Mouse (Mus musculus): Measurements from ENCODE around the gene Rnf150. TPM values are rescaled to one million over a fixed set of nuclear protein-coding genes. Genes with fewer than 3 reads are reported as not detected.

The Rnf150 gene
- polyA plus RNA-seq, 1 experiment from 2014 or later, result 2.8 TPM

DNA sequence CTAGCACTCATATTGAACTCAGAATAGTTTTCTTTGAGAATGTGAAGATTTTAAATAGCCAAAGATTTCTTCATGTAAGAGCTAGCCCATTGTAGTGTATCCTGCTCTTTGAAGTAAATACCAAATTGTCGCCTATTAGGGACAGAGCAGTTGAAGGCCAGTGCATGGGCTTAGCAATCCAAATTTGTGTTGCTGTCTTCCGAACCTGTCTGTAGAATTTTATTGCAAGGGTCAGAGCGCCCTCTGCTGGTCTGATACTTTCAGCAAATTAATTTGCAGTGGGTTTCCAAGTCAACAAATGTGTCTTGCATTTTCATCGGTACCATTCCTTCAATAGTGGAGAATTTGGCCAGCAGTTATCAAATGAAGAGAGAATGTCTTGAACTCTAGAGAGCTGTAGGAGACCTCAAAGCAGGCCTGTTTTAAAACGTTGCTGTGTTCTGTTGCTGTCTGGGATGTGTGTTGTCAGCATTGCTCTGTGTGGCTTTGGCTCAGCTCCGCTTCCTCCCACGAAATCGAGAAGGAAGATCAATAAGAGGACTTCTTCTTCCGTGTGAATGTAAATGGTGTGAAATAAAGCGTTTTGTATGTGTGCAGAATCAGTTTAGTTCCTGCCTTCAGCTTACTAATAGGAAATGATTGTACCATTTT, 226.3 kb downstream of the Rnf150 start:
- H3K4me1 ChIP-seq (ENCODE audit: control insufficient read depth, insufficient read depth, low read length), result no peaks in the 10 kb centered on the region
- no peak overlapping the region for H3K4me2 ChIP-seq (replicated peaks; ENCODE audit: low read depth, low read length)
- H3K27me3 ChIP-seq (ENCODE audit: control insufficient read depth, insufficient read depth, low read length), result no peaks in the 10 kb centered on the region
- H3K9me3 ChIP-seq (ENCODE audit: control insufficient read depth, low read depth, low read length), result no peaks in the 10 kb centered on the region
- no peak for ATAC-seq (ENCODE audit: insufficient number of reproducible peaks, insufficient read depth, low FRiP score, low read depth)
- H3K4me3 ChIP-seq (ENCODE audit: low read depth, low read length), result no peak overlapping the region
- no peak overlapping the region for H3K27ac ChIP-seq (ENCODE audit: low read length)
- 25% methylated on average over 10 of the region's 10 CpGs for WGBS
- no peaks in the 10 kb centered on the region for H3K36me3 ChIP-seq (ENCODE audit: control insufficient read depth, insufficient read depth, low read length)
- H3K9ac ChIP-seq (replicated peaks; ENCODE audit: low read depth, low read length), result no peak overlapping the region

DNA sequence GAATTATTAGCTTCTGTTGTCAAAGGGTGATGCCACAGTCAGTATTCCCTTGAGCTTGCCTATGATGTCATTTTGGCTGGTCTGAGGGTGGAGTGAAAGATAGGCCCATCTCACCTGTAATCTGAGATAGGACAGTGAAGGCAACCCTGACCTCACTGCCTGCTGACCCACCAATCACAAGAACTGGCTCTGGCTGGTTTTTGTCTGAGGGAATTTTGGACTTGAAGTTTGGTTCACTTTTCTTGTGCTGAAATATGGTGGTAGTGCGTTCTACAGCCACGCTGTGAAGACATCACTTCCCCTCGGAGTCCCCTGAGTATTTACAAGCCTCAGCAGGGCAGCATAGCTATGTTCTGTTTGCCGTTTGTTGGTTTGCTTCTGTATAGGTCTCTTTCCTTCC, 227.3 kb downstream of the Rnf150 start:
- Histone ChIP-seq H3K4me1 (ENCODE audit: control insufficient read depth, insufficient read depth, low read length) (no peaks in the 10 kb centered on the region), H3K4me2 (replicated peaks; ENCODE audit: low read depth, low read length) (no peak overlapping the region), H3K9ac (replicated peaks; ENCODE audit: low read depth, low read length) (no peak overlapping the region), H3K9me3 (ENCODE audit: control insufficient read depth, low read depth, low read length) (no peaks in the 10 kb centered on the region), H3K4me3 (ENCODE audit: low read depth, low read length) (no peak overlapping the region), H3K27ac (ENCODE audit: low read length) (no peak overlapping the region), H3K27me3 (ENCODE audit: control insufficient read depth, insufficient read depth, low read length) (no peaks in the 10 kb centered on the region), H3K36me3 (ENCODE audit: control insufficient read depth, insufficient read depth, low read length) (no peaks in the 10 kb centered on the region)
- WGBS, result 76% methylated on average over 4 of the region's 4 CpGs
- no peak for ATAC-seq (ENCODE audit: insufficient number of reproducible peaks, insufficient read depth, low FRiP score, low read depth)

DNA sequence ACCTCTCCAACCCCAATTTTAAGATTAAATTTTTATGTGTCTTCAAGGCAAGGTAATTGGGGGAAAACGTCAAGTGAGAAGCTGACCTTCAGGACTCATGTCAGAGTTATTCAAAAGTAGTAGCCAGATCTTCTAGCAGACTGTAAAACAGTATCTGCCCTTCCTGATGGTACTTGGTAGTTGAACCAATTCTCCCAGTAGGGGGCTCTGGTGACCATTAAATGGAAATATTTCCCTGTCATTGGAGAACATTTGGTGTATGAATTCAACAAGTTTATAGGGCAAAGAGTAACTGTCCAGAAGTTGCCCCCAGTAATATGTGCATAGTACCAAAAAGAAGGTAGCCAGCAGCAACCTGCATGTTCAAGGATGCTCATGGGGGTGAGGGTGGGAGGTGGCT, 236.9 kb downstream of the Rnf150 start:
- no peaks in the 10 kb centered on the region for H3K9me3 ChIP-seq (ENCODE audit: control insufficient read depth, low read depth, low read length)
- H3K27ac ChIP-seq (ENCODE audit: low read length), result no peak overlapping the region
- H3K4me1 ChIP-seq (ENCODE audit: control insufficient read depth, insufficient read depth, low read length), result no peaks in the 10 kb centered on the region
- no peak overlapping the region for H3K4me3 ChIP-seq (ENCODE audit: low read depth, low read length)
- no peak for ATAC-seq (ENCODE audit: insufficient number of reproducible peaks, insufficient read depth, low FRiP score, low read depth)
- no peak overlapping the region for H3K4me2 ChIP-seq (replicated peaks; ENCODE audit: low read depth, low read length)
- no peaks in the 10 kb centered on the region for H3K27me3 ChIP-seq (ENCODE audit: control insufficient read depth, insufficient read depth, low read length)
- H3K9ac ChIP-seq (replicated peaks; ENCODE audit: low read depth, low read length), result no peak overlapping the region
- WGBS, result 30% methylated on average over 1 of the region's 1 CpGs
- H3K36me3 ChIP-seq (ENCODE audit: control insufficient read depth, insufficient read depth, low read length), result no peaks in the 10 kb centered on the region

DNA sequence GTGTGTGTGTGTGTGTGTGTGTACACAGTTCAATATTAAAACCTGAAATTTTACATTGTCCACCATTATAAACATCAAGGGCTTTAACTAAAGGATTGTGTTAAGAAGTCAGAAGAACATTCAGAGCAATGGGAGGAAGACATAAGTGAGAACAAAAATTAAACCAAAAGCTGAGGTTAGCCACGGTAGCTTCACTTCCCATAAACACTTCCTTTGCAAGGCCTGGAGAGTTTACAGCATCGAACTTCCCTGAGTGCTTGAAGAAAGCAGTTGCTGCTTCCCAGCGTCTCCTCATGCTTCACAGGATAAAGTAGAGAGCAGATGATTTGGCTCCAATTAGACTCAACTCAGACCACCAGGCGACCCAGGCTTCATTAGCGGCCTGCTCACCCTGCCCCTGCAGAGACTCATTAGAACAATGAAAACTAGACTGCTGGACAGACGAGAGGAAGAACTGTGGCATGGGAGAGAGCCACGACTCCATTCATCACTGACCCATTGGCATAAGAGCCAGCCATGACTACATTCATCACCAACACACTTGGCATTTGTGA, 239.9 kb downstream of the Rnf150 start:
- 62% methylated on average over 7 of the region's 7 CpGs for WGBS
- H3K9me3 ChIP-seq (ENCODE audit: control insufficient read depth, low read depth, low read length), result no peaks in the 10 kb centered on the region

DNA sequence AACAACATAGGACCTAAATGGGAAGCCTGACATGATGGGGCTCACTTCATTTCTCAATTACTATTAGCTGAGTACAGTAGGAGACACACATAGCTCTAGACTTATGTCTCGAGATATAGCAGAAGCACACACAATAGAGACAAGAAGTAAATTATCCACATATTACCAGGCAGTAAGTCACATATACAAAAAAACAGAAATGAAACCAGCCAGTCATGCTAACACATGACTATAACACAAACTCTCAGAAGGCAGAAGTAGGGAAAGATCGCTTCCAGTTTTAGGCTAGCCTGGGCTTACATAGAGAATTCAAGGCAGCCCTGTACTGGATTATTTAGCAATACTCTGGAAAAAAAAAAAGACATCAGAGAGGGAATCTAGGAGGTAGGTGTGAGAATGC, 240.8 kb downstream of the Rnf150 start:
- H3K9me3 ChIP-seq (ENCODE audit: control insufficient read depth, low read depth, low read length), result no peaks in the 10 kb centered on the region
- ATAC-seq (ENCODE audit: insufficient number of reproducible peaks, insufficient read depth, low FRiP score, low read depth), result no peak

More for the DNA sequence above, 239.9 kb downstream of the Rnf150 start:
- no peak for ATAC-seq (ENCODE audit: insufficient number of reproducible peaks, insufficient read depth, low FRiP score, low read depth)
- no peak overlapping the region for H3K4me3 ChIP-seq (ENCODE audit: low read depth, low read length)
- no peak overlapping the region for H3K4me2 ChIP-seq (replicated peaks; ENCODE audit: low read depth, low read length)
- no peaks in the 10 kb centered on the region for H3K27me3 ChIP-seq (ENCODE audit: control insufficient read depth, insufficient read depth, low read length)
- no peaks in the 10 kb centered on the region for H3K4me1 ChIP-seq (ENCODE audit: control insufficient read depth, insufficient read depth, low read length)
- no peak overlapping the region for H3K9ac ChIP-seq (replicated peaks; ENCODE audit: low read depth, low read length)
- H3K36me3 ChIP-seq (ENCODE audit: control insufficient read depth, insufficient read depth, low read length), result no peaks in the 10 kb centered on the region
- no peak overlapping the region for H3K27ac ChIP-seq (ENCODE audit: low read length)

DNA sequence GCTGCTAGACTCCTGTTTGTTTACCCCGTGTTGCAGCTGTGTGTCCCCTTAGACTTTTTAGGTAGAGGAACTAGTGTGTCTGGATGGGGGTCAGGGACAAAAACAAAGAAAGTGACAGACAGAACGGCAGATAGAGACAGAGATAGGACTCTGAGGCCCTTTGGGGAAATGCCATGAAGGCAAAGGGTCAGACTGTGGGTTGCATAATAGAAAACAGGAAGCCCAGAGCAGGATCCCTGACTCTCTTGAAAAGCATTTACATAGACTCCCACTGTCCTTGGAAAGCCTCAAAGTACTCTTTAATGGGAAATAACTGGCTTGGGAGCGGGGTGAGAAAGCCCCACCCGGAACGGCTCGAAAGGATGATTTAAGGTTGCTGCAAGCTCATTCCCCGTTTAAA, 246.6 kb downstream of the Rnf150 start:
- WGBS, result 68% methylated on average over 7 of the region's 7 CpGs
- H3K4me1 ChIP-seq (ENCODE audit: control insufficient read depth, insufficient read depth, low read length), result no peaks in the 10 kb centered on the region
- H3K9me3 ChIP-seq (ENCODE audit: control insufficient read depth, low read depth, low read length), result no peaks in the 10 kb centered on the region
- H3K36me3 ChIP-seq (ENCODE audit: control insufficient read depth, insufficient read depth, low read length), result no peaks in the 10 kb centered on the region
- H3K27me3 ChIP-seq (ENCODE audit: control insufficient read depth, insufficient read depth, low read length), result no peaks in the 10 kb centered on the region
- no peak overlapping the region for H3K4me3 ChIP-seq (ENCODE audit: low read depth, low read length)
- no peak for ATAC-seq (ENCODE audit: insufficient number of reproducible peaks, insufficient read depth, low FRiP score, low read depth)
- H3K27ac ChIP-seq (ENCODE audit: low read length), result no peak overlapping the region
- no peak overlapping the region for H3K4me2 ChIP-seq (replicated peaks; ENCODE audit: low read depth, low read length)
- H3K9ac ChIP-seq (replicated peaks; ENCODE audit: low read depth, low read length), result no peak overlapping the region

More for the DNA sequence above, 240.8 kb downstream of the Rnf150 start:
- Histone ChIP-seq H3K9ac (replicated peaks; ENCODE audit: low read depth, low read length) (no peak overlapping the region), H3K27ac (ENCODE audit: low read length) (no peak overlapping the region), H3K36me3 (ENCODE audit: control insufficient read depth, insufficient read depth, low read length) (no peaks in the 10 kb centered on the region), H3K4me3 (ENCODE audit: low read depth, low read length) (no peak overlapping the region), H3K27me3 (ENCODE audit: control insufficient read depth, insufficient read depth, low read length) (no peaks in the 10 kb centered on the region), H3K4me2 (replicated peaks; ENCODE audit: low read depth, low read length) (no peak overlapping the region), H3K4me1 (ENCODE audit: control insufficient read depth, insufficient read depth, low read length) (no peaks in the 10 kb centered on the region)
- WGBS, result 95% methylated on average over 2 of the region's 2 CpGs

DNA sequence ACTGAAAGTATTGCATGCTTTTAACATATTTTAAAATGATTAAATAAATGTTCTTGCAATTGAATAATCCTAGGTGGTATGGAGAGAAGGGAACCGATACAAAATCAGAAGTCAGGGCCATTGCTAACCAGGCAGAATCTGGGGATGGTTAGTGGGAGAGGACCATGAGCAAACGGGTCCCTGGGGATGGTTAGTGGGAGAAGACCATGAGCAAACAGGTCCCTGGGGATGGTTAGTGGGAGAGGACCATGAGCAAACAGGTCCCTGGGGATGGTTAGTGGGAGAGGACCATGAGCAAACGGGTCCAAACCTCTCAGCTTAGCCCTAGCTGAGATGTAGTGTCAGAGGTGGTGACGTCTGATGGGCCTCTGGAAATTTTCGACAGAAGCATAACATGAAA, 247.0 kb downstream of the Rnf150 start:
- Histone ChIP-seq H3K27me3 (ENCODE audit: control insufficient read depth, insufficient read depth, low read length) (no peaks in the 10 kb centered on the region), H3K27ac (ENCODE audit: low read length) (no peak overlapping the region), H3K4me3 (ENCODE audit: low read depth, low read length) (no peak overlapping the region), H3K9me3 (ENCODE audit: control insufficient read depth, low read depth, low read length) (no peaks in the 10 kb centered on the region), H3K9ac (replicated peaks; ENCODE audit: low read depth, low read length) (no peak overlapping the region), H3K4me1 (ENCODE audit: control insufficient read depth, insufficient read depth, low read length) (no peaks in the 10 kb centered on the region), H3K36me3 (ENCODE audit: control insufficient read depth, insufficient read depth, low read length) (no peaks in the 10 kb centered on the region), H3K4me2 (replicated peaks; ENCODE audit: low read depth, low read length) (no peak overlapping the region)
- WGBS, result 81% methylated on average over 5 of the region's 5 CpGs
- ATAC-seq (ENCODE audit: insufficient number of reproducible peaks, insufficient read depth, low FRiP score, low read depth), result no peak

DNA sequence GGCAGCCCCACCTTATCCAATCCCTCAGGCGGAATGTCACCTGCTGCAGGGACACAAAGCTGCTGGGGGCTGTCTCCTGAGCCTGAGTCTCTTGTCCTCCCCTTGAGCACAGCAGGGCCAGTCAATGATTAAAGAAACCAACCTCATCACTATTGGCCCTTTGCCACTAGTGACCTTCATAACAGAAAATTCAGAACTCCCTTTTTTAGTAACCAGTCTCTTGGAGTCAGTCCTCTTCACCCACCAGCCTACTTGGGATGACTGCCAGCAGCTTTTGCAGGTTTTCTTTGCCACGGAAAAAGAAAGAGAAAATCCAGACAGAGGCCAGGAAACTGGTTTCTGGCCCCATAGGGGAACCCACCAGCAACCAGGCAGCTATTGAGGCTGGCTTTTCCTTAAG, 271.9 kb downstream of the Rnf150 start:
- Histone ChIP-seq H3K27me3 (ENCODE audit: control insufficient read depth, insufficient read depth, low read length) (no peaks in the 10 kb centered on the region), H3K4me2 (replicated peaks; ENCODE audit: low read depth, low read length) (no peak overlapping the region), H3K4me1 (ENCODE audit: control insufficient read depth, insufficient read depth, low read length) (peaks cover 4% of the 10 kb centered on the region; the same call in 1 of the 2 replicates), H3K9ac (replicated peaks; ENCODE audit: low read depth, low read length) (no peak overlapping the region), H3K4me3 (ENCODE audit: low read depth, low read length) (no peak overlapping the region), H3K36me3 (ENCODE audit: control insufficient read depth, insufficient read depth, low read length) (no peaks in the 10 kb centered on the region), H3K27ac (ENCODE audit: low read length) (no peak overlapping the region), H3K9me3 (ENCODE audit: control insufficient read depth, low read depth, low read length) (no peaks in the 10 kb centered on the region)
- no peak for ATAC-seq (ENCODE audit: insufficient number of reproducible peaks, insufficient read depth, low FRiP score, low read depth)
- WGBS, result 39% methylated on average over 2 of the region's 2 CpGs

DNA sequence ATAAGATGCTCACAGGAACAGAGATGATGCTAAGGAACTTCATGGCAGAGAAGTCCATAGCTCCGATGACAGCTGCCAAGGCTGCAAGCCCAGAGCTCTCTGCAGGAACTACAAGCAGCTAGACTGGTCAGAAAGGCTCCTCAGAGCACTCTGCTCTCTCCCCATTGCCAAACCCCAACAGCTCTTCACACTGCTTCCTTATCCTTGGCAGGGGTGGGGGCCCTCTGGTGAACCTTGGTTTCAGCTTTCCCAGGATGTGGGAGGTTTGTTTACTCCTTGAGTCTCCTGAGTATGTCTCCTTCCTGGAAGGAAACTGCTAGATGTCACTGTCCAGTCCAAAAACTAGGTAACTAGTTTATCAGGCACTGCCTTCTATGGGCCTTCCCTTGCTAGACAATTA, 276.9 kb downstream of the Rnf150 start:
- WGBS, result 68% methylated on average over 1 of the region's 1 CpGs
- ATAC-seq (ENCODE audit: insufficient number of reproducible peaks, insufficient read depth, low FRiP score, low read depth), result no peak

More for the DNA sequence above, 276.9 kb downstream of the Rnf150 start:
- Histone ChIP-seq H3K9ac (replicated peaks; ENCODE audit: low read depth, low read length) (no peak overlapping the region), H3K27me3 (ENCODE audit: control insufficient read depth, insufficient read depth, low read length) (no peaks in the 10 kb centered on the region), H3K4me3 (ENCODE audit: low read depth, low read length) (no peak overlapping the region), H3K4me1 (ENCODE audit: control insufficient read depth, insufficient read depth, low read length) (peaks cover 5% of the 10 kb centered on the region; the same call in 1 of the 2 replicates), H3K27ac (ENCODE audit: low read length) (no peak overlapping the region), H3K9me3 (ENCODE audit: control insufficient read depth, low read depth, low read length) (no peaks in the 10 kb centered on the region), H3K36me3 (ENCODE audit: control insufficient read depth, insufficient read depth, low read length) (no peaks in the 10 kb centered on the region), H3K4me2 (replicated peaks; ENCODE audit: low read depth, low read length) (no peak overlapping the region)
